Mouse (Mus musculus): ENCODE results near the gene Clybl.

The Clybl gene

GRCm38 (mm10) chr14:122367252-122367868 is 185.9 kb downstream of the Clybl start:
- peak; percentile 95 to 97 for DNase-seq

DNA sequence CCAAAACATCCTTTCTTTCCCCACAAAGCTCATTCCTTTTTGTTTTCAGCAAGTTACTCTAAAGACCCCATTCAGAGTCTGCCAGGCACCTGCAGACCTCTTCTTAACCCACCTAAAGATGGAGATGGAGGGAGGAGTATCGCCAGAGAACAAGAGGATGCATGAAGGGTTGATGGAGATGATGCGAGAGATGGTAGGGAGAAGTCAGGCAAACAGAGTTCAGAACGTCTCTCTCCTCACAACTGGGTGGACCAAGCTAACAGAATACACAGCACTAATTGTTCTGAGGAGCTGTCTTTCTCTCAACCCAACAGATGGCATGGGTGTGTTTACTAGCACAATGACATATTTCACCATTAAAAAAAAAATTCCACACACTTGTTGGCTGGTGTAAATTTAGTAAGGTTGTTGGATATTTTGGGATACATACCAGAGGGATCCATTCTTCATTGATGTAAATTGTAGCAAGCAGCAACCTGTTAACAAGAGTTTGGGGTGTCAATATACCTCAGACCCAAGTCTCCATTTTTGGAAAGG is 186.4 kb downstream of the Clybl start:
- DNase-seq = no peak

- no peak for DNase-seq
Measured at GRCm38 (mm10) chr14:122368501-122368900, 187.0 kb downstream of the Clybl start.

GRCm38 (mm10) chr14:122371979-122372378 is 190.5 kb downstream of the Clybl start:
- DNase-seq = no peak

GRCm38 (mm10) chr14:122373458-122373857 is 192.0 kb downstream of the Clybl start:
- DNase-seq = peak; percentile 66 to 71

GRCm38 (mm10) chr14:122374285-122374997 is 192.9 kb downstream of the Clybl start:
- DNase-seq = peak; percentile 74 to 75

GRCm38 (mm10) chr14:122375070-122375811 is 193.7 kb downstream of the Clybl start:
- DNase-seq = peak; percentile 61 to 76

DNA sequence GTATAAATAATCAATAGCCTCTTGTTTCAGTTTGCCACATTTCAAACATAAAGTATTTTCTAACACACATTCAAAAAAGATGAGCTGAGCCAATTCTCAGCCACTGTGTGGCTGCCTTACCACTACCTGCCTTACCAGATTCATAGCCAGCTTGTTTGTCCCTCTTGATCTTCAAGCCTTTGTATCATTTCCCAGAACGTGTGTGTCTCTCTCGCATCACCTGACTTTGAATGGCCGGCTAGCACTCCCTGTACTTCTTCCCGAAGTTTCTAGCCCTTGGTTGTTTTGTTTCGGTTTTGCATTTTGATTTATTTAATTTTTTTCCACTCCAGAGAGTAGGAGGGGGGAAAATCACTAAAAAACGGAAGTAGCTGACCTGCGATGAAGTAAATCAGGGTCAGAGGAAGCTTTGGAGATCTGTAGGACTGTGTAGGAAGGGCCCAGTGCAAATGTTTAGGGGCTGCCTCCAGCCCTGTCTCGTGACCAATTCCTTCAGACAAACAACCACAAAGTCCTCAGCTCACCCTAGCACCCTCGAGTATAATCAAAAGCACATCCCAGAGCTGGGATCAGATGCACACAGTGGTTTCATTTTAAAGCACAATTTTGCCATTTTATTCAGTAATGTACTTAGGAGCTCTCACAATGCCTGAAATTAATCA is 195.1 kb downstream of the Clybl start:
- DNase-seq = peak; percentile 52 to 73

DNA sequence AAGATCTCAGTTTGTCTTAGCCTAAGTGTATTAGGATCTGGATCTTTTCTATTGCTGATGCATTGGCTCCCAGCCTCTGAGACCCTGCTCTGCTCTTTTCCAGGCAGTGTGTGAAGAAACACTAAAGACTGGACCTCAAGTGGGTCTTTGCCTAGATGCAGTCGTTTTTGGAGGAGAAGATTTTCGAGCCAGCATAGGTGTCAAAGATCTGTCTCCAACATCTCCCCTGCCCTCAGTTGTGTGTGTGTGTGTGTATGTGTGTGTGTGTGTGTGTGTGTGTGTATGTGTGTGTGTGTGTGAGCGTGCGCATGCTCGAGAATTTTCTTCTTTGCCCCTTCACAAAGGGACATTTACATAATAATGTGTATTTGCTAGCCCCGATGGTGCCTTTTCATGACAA is 196.2 kb downstream of the Clybl start:
- DNase-seq = peak; percentile 71 to 72

DNA sequence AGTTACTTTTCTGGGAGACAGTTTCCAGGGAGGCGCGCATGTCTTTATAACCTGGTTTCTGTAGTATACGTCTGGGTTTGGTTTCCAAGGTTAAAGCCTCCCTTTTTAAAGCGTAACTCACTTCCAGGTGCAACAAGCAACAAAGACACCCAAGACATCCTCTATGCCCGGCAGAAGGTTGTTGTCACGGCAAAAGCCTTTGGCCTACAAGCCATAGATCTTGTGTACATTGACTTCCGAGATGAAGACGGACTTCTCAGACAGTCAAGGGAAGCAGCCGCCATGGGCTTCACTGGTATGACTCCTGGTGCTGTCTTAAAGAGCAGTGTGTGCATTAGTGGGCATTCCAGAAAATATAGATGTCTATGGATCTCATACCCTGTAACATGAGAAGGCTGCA is 197.6 kb downstream of the Clybl start:
- peak in 1 of 2 experiments; percentile 33 for DNase-seq

- DNase-seq = peak; percentile 79 to 81
Measured at GRCm38 (mm10) chr14:122379996-122380395, 198.5 kb downstream of the Clybl start.

GRCm38 (mm10) chr14:122380896-122381845 is 199.7 kb downstream of the Clybl start:
- peak; percentile 88 to 92 for DNase-seq

- DNase-seq = peak in 1 of 2 experiments; percentile 24
Measured at GRCm38 (mm10) chr14:122382281-122382680, 200.8 kb downstream of the Clybl start.

GRCm38 (mm10) chr14:122383931-122384330 is 202.4 kb downstream of the Clybl start:
- DNase-seq = peak; percentile 51 to 75

DNA sequence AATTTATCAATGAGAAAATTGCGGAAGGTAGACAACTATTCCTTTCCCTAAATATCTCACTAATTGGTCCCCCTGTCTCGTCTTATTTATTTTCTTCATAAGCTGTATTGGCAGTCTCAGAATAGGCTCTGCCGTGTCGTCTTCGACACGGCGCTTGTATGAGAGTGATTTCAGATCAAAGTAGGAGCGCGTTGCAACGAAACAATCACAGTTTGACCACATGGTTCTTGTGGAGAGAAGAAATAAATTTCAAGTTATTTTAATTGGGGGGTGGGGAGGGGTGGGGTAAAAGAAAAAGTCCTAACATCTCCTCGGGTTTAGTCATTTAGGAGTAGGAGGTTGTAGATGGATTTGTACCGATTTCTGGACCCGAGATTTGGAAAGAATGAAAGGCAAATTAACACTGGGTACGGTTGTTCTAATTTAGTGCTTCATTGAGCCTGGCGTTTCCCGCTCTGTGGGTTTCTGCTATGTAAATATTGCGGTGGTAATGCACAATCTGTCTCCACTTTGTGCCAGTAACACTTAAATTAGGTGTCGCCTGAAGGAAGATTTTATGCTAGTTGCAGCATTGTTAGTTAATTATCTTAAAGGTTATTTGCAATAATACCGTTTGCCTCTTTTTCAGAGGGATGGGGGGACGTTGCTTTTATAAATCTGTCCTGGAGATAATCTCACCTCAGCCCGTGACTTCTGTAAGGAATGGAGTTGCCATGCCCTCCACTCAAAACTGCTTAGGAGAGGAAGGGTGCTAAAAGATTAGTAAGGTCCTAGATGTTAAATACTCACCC is 203.1 kb downstream of the Clybl start:
- peak; percentile 75 to 76 for DNase-seq

- peak; percentile 56 to 71 for DNase-seq
Measured at GRCm38 (mm10) chr14:122385238-122385534, 203.7 kb downstream of the Clybl start.

DNA sequence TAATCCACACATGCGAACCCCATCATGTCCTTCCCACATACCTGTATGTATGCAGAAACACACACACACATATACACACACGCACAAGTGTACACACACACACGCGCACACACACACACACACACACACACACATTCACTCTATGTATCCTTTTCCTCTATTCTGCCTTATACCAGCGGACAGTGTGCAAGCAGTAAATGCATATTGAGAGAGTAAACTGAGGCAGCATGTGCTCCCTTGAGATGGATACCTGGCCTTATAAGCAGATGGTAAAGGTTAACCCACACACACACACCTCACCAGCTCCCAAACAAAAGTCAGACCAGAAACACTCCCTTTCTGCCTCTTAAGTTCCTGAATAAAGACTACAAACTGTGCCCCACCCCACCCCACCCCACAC is 204.3 kb downstream of the Clybl start:
- no peak for DNase-seq

GRCm38 (mm10) chr14:122386281-122387130 is 205.0 kb downstream of the Clybl start:
- peak; percentile 50 to 70 for DNase-seq

- no peak for DNase-seq
Measured at GRCm38 (mm10) chr14:122387781-122388180, 206.3 kb downstream of the Clybl start.
